Mouse (Mus musculus): Measurements from ENCODE around the gene Lonrf2. TPM values are rescaled to one million over a fixed set of nuclear protein-coding genes. Genes with fewer than 3 reads are reported as not detected.

Gene Lonrf2
- total and polyA plus RNA-seq, 2 experiments from 2014 or later = 28.8 to 155 TPM

- Histone ChIP-seq H3K4me3 (ENCODE audit: low read depth, low read length) (no peak overlapping the region), H3K36me3 (ENCODE audit: insufficient read depth, low read length) (peaks cover 35% of the 10 kb centered on the region), H3K4me1 (ENCODE audit: insufficient read depth, low read length) (no peaks in the 10 kb centered on the region), H3K27me3 (ENCODE audit: insufficient read depth, low read length) (no peaks in the 10 kb centered on the region), H3K9me3 (ENCODE audit: low read length) (no peaks in the 10 kb centered on the region), H3K9ac (replicated peaks; ENCODE audit: low read length, poor library complexity, severe bottlenecking) (no peak overlapping the region), H3K27ac (ENCODE audit: low read depth, low read length) (no peak overlapping the region), H3K4me2 (ENCODE audit: low read depth, low read length, poor library complexity, severe bottlenecking) (no peak overlapping the region)
- DNase-seq (ENCODE audit: low spot score) = no peak
- WGBS = 86% methylated on average over 5 of the region's 5 CpGs
- no peak for TF ChIP-seq CTCF (IDR thresholded peaks at IDR 0.05)
- ATAC-seq (ENCODE audit: low FRiP score) = no peak
Observed at GRCm38 (mm10) chr1:38873911-38874310, 37.4 kb upstream of the Lonrf2 start.

- DNase-seq (ENCODE audit: low spot score) = no peak
- Histone ChIP-seq H3K4me3 (ENCODE audit: low read depth, low read length) (no peak overlapping the region), H3K4me1 (ENCODE audit: insufficient read depth, low read length) (no peaks in the 10 kb centered on the region), H3K4me2 (ENCODE audit: low read depth, low read length, poor library complexity, severe bottlenecking) (no peak overlapping the region), H3K9me3 (ENCODE audit: low read length) (no peaks in the 10 kb centered on the region), H3K36me3 (ENCODE audit: insufficient read depth, low read length) (peaks cover 42% of the 10 kb centered on the region), H3K9ac (replicated peaks; ENCODE audit: low read length, poor library complexity, severe bottlenecking) (no peak overlapping the region), H3K27me3 (ENCODE audit: insufficient read depth, low read length) (no peaks in the 10 kb centered on the region), H3K27ac (ENCODE audit: low read depth, low read length) (no peak overlapping the region)
- no peak for ATAC-seq (ENCODE audit: low FRiP score)
- WGBS = 93% methylated on average over 6 of the region's 6 CpGs
- TF ChIP-seq CTCF (IDR thresholded peaks at IDR 0.05) = no peak
Observed at GRCm38 (mm10) chr1:38871834-38872233, 35.3 kb upstream of the Lonrf2 start.

DNA sequence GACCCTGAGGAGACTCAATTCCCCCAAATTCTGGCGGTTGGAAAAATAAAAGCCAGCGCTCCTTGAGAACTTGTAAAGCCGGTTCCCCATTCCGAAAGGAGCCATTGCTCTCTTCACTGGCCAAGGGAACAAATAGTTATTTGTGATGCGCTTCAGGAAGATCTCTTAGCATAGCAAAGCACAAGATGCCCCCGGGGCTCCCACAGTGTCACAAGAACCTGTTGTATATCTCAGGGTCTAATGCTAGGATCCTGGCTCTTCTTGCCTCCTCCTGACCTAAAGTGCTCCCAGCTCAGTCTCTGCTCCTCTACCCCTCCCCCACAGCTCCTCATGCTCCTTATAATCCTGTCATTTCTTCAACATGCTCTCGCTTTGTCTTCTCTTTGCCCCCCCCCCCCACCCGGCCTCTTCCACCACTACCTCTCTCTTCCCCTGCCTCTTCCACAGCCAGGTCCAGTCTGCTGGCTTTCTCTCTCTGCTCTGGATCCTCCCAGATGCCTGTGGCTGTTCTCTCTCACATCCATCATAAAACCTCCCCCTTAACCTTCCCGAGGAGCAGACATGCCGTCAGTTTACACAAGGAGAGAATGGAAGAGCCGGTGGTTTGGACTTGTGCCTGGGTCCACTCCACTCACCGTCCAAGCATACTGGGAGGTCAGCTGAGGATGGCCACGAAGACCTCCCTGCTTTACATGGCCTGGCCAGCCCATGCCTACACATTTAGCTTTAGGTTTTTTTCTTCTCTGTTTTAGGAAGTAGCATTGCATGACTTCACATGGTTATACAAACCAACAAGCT, 33.1 kb upstream of the Lonrf2 start:
- Histone ChIP-seq H3K27ac (ENCODE audit: low read depth, low read length) (no peak overlapping the region), H3K9ac (replicated peaks; ENCODE audit: low read length, poor library complexity, severe bottlenecking) (no peak overlapping the region), H3K4me2 (ENCODE audit: low read depth, low read length, poor library complexity, severe bottlenecking) (no peak overlapping the region), H3K4me3 (ENCODE audit: low read depth, low read length) (no peak overlapping the region), H3K9me3 (ENCODE audit: low read length) (no peaks in the 10 kb centered on the region), H3K4me1 (ENCODE audit: insufficient read depth, low read length) (no peaks in the 10 kb centered on the region), H3K27me3 (ENCODE audit: insufficient read depth, low read length) (no peaks in the 10 kb centered on the region), H3K36me3 (ENCODE audit: insufficient read depth, low read length) (peaks cover 62% of the 10 kb centered on the region)
- no peak for TF ChIP-seq CTCF (IDR thresholded peaks at IDR 0.05)
- whole genome bisulfite sequencing = 66% methylated on average over 13 of the region's 13 CpGs
- no peak for DNase-seq (ENCODE audit: low spot score)
- no peak for ATAC-seq (ENCODE audit: low FRiP score)

DNA sequence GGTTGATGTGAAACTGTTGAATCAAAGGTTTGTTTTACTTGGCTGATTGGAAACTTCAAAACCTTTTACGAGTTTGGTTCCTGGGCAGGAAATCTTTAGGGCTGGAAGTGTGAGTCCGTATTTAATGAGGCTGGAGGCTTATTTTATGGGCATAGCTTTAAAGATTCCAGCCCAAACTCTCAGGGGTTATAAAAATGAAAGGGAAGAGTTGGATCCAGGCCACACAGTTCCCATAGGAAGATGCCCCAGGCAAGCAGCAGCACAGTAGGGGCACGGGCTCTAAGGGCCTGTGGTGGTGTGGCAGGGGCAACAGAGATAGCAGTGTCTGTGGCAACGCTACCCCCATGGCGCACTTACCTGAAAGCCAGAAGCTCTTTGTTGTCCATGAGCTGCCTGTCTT, 29.7 kb upstream of the Lonrf2 start:
- Histone ChIP-seq H3K27me3 (ENCODE audit: insufficient read depth, low read length) (no peaks in the 10 kb centered on the region), H3K9ac (replicated peaks; ENCODE audit: low read length, poor library complexity, severe bottlenecking) (no peak overlapping the region), H3K4me1 (ENCODE audit: insufficient read depth, low read length) (no peaks in the 10 kb centered on the region), H3K4me3 (ENCODE audit: low read depth, low read length) (no peak overlapping the region), H3K9me3 (ENCODE audit: low read length) (no peaks in the 10 kb centered on the region), H3K36me3 (ENCODE audit: insufficient read depth, low read length) (peaks cover 51% of the 10 kb centered on the region), H3K4me2 (ENCODE audit: low read depth, low read length, poor library complexity, severe bottlenecking) (no peak overlapping the region), H3K27ac (ENCODE audit: low read depth, low read length) (no peak overlapping the region)
- DNase-seq (ENCODE audit: low spot score) = no peak
- WGBS = 89% methylated on average over 5 of the region's 5 CpGs
- TF ChIP-seq CTCF (IDR thresholded peaks at IDR 0.05) = no peak
- no peak for ATAC-seq (ENCODE audit: low FRiP score)

DNA sequence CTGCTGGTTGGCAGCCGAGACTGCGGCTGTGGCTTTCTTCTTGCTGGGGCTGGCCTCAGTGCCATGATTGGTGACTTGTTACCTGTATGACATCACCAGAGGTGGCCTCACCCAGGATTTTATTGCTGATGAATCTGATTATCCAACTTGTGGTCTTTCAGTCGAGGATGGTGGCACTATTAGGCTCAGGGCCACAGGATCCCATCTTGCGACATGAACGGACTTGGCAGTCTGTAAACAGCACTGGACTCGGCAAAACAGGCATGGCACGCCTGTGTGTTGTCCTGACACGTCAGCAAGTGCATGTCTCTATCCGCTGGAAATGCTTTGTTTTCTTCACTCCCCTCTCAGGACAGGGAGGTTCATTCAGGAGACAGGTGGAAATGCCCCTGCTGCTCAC, 27.8 kb upstream of the Lonrf2 start:
- no peak for TF ChIP-seq CTCF (IDR thresholded peaks at IDR 0.05)
- no peaks in the 10 kb centered on the region for H3K27me3 ChIP-seq (ENCODE audit: insufficient read depth, low read length)
- no peak overlapping the region for H3K9ac ChIP-seq (replicated peaks; ENCODE audit: low read length, poor library complexity, severe bottlenecking)
- no peak overlapping the region for H3K4me2 ChIP-seq (ENCODE audit: low read depth, low read length, poor library complexity, severe bottlenecking)
- ATAC-seq (ENCODE audit: low FRiP score) = no peak
- peaks cover 42% of the 10 kb centered on the region for H3K36me3 ChIP-seq (ENCODE audit: insufficient read depth, low read length)
- no peaks in the 10 kb centered on the region for H3K4me1 ChIP-seq (ENCODE audit: insufficient read depth, low read length)
- 85% methylated on average over 9 of the region's 9 CpGs for WGBS
- H3K27ac ChIP-seq (ENCODE audit: low read depth, low read length) = no peak overlapping the region
- H3K4me3 ChIP-seq (ENCODE audit: low read depth, low read length) = no peak overlapping the region
- no peaks in the 10 kb centered on the region for H3K9me3 ChIP-seq (ENCODE audit: low read length)
- no peak for DNase-seq (ENCODE audit: low spot score)

GRCm38 (mm10) chr1:38862213-38862612, 25.7 kb upstream of the Lonrf2 start:
- 16% methylated on average over 4 of the region's 4 CpGs for WGBS
- Histone ChIP-seq H3K36me3 (ENCODE audit: insufficient read depth, low read length) (peaks cover 33% of the 10 kb centered on the region), H3K4me3 (ENCODE audit: low read depth, low read length) (no peak overlapping the region), H3K4me2 (ENCODE audit: low read depth, low read length, poor library complexity, severe bottlenecking) (no peak overlapping the region), H3K27ac (ENCODE audit: low read depth, low read length) (no peak overlapping the region), H3K4me1 (ENCODE audit: insufficient read depth, low read length) (no peaks in the 10 kb centered on the region), H3K27me3 (ENCODE audit: insufficient read depth, low read length) (no peaks in the 10 kb centered on the region), H3K9ac (replicated peaks; ENCODE audit: low read length, poor library complexity, severe bottlenecking) (no peak overlapping the region), H3K9me3 (ENCODE audit: low read length) (no peaks in the 10 kb centered on the region)
- ATAC-seq (ENCODE audit: low FRiP score) (no peak), DNase-seq (ENCODE audit: low spot score) (peak; percentile 42)
- peak; percentile 68 for TF ChIP-seq CTCF (IDR thresholded peaks at IDR 0.05)
